Mouse (Mus musculus): Measurements from ENCODE around the gene Smg6. TPM values are rescaled to one million over a fixed set of nuclear protein-coding genes. Genes with fewer than 3 reads are reported as not detected.

Smg6 gene
- polyA plus RNA-seq, 1 experiment from 2014 or later, result 19.8 TPM

DNA sequence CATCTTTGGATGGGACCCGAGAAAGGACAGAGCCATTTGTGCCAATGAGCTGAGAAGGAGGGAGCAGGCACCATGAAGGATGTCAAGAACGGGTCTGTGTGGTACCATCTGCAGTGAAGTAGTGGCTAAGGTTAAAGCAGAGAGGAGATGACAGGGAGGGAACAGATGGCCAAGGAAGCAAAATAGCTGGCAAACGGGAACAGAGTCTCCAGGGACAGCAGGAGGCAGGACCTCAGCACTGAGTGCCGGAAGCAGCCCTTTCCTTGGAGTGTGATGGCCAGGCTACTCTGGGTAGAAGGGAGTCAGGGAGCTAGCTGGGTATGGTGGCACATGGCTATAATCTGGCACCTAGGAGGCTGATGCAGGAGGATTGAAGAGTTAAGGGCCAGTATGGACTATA, 273.2 kb downstream of the Smg6 start:
- no peak overlapping the region for H3K27ac ChIP-seq (ENCODE audit: low read depth, low read length)
- no peaks in the 10 kb centered on the region for H3K9me3 ChIP-seq (ENCODE audit: control insufficient read depth, low read length)
- ATAC-seq (ENCODE audit: low FRiP score, low TSS enrichment), result no peak
- no peak overlapping the region for H3K4me2 ChIP-seq (replicated peaks; ENCODE audit: low read depth, low read length)
- peaks cover 19% of the 10 kb centered on the region for H3K4me1 ChIP-seq (ENCODE audit: control insufficient read depth, insufficient read depth, low read length)
- no peaks in the 10 kb centered on the region for H3K36me3 ChIP-seq (ENCODE audit: control insufficient read depth, insufficient read depth, low read length)
- no peak overlapping the region for H3K4me3 ChIP-seq (ENCODE audit: low read length)
- peaks cover 36% of the 10 kb centered on the region for H3K27me3 ChIP-seq (ENCODE audit: control insufficient read depth, insufficient read depth, low read length)
- WGBS, result 51% methylated on average over 4 of the region's 4 CpGs
- H3K9ac ChIP-seq (ENCODE audit: low read depth, low read length), result no peak overlapping the region

DNA sequence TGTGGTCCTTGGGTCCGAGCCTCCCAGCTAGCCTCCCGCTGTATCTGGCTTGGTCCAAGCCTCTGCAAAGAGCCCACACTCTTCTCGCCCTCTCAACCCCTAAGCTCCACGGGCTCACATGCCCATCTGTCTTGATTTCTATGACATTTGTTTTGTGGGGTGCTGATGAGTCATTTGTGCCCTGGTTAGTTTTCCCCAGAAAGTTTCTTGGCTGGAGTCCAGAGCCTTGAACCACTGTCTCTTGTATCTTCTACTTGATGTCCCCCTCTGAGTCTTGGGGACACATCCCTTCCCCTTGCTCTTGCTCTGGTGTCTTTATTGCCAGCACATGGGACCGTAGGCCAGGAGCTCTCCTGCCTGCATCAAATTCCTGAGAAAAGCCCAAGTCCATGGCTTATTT, 274.3 kb downstream of the Smg6 start:
- Histone ChIP-seq H3K9me3 (ENCODE audit: control insufficient read depth, low read length) (no peaks in the 10 kb centered on the region), H3K36me3 (ENCODE audit: control insufficient read depth, insufficient read depth, low read length) (no peaks in the 10 kb centered on the region), H3K4me1 (ENCODE audit: control insufficient read depth, insufficient read depth, low read length) (peaks cover 9% of the 10 kb centered on the region), H3K27ac (ENCODE audit: low read depth, low read length) (no peak overlapping the region), H3K4me2 (replicated peaks; ENCODE audit: low read depth, low read length) (no peak overlapping the region), H3K27me3 (ENCODE audit: control insufficient read depth, insufficient read depth, low read length) (peaks cover 25% of the 10 kb centered on the region), H3K9ac (ENCODE audit: low read depth, low read length) (no peak overlapping the region), H3K4me3 (ENCODE audit: low read length) (no peak overlapping the region)
- no peak for ATAC-seq (ENCODE audit: low FRiP score, low TSS enrichment)
- WGBS, result 81% methylated on average over 5 of the region's 5 CpGs

DNA sequence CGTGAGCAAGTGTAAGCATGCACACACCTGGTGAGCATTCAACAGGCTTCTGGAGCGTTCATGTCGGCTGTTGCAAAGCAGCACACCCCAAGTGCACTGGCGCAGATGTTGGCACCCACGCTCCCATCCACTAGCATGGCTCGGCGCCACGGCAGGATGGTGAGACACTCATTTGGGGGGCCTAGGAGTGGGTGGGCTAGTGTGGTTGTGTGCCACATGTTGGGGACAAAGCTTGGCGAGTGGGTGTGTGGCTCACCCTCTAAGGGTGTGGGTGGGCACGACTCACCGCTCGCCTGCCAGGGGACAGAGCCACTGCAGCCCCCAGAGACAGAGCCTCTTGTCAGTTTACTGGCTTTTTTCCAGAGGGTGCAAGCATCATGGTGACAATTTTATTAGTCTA, 275.3 kb downstream of the Smg6 start:
- no peak overlapping the region for H3K27ac ChIP-seq (ENCODE audit: low read depth, low read length)
- no peak overlapping the region for H3K4me3 ChIP-seq (ENCODE audit: low read length)
- no peak overlapping the region for H3K9ac ChIP-seq (ENCODE audit: low read depth, low read length)
- ATAC-seq (ENCODE audit: low FRiP score, low TSS enrichment), result no peak
- H3K9me3 ChIP-seq (ENCODE audit: control insufficient read depth, low read length), result no peaks in the 10 kb centered on the region
- WGBS, result 87% methylated on average over 12 of the region's 12 CpGs
- peaks cover 15% of the 10 kb centered on the region for H3K27me3 ChIP-seq (ENCODE audit: control insufficient read depth, insufficient read depth, low read length)
- no peak overlapping the region for H3K4me2 ChIP-seq (replicated peaks; ENCODE audit: low read depth, low read length)
- H3K36me3 ChIP-seq (ENCODE audit: control insufficient read depth, insufficient read depth, low read length), result no peaks in the 10 kb centered on the region
- 0 out of 2 replicates have a peak, but pooled peaks cover 6% of the 10 kb centered on the region for H3K4me1 ChIP-seq (ENCODE audit: control insufficient read depth, insufficient read depth, low read length)

DNA sequence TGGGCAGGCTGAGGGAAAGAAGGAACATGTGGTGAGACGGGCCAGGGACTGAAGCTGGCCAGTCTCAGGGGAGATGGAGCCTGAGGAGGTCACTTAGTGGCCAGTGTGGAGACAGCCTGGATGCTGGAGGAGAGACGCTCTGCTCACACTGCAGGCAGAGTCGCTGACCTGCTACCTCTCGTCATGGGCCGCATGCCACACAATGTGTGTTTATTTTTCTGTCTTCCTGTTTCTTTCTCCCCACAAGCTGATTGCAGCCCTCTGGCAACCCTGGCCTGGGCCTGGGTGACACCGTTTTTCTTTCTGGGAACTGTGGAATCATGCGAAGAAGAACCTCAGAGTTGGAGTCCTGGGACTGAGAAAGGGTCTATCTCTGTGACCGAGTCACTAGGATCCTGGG, 276.1 kb downstream of the Smg6 start:
- H3K36me3 ChIP-seq (ENCODE audit: control insufficient read depth, insufficient read depth, low read length), result no peaks in the 10 kb centered on the region
- no peak overlapping the region for H3K27ac ChIP-seq (ENCODE audit: low read depth, low read length)
- no peak overlapping the region for H3K4me2 ChIP-seq (replicated peaks; ENCODE audit: low read depth, low read length)
- H3K4me1 ChIP-seq (ENCODE audit: control insufficient read depth, insufficient read depth, low read length), result 0 out of 2 replicates have a peak, but pooled peaks cover 6% of the 10 kb centered on the region
- 45% methylated on average over 8 of the region's 8 CpGs for WGBS
- no peak for ATAC-seq (ENCODE audit: low FRiP score, low TSS enrichment)
- peaks cover 7% of the 10 kb centered on the region for H3K27me3 ChIP-seq (ENCODE audit: control insufficient read depth, insufficient read depth, low read length)
- no peak overlapping the region for H3K4me3 ChIP-seq (ENCODE audit: low read length)
- H3K9me3 ChIP-seq (ENCODE audit: control insufficient read depth, low read length), result no peaks in the 10 kb centered on the region
- 0 out of 2 replicates have a peak overlapping the region, but pooled peaks have one; percentile 2 for H3K9ac ChIP-seq (ENCODE audit: low read depth, low read length)

DNA sequence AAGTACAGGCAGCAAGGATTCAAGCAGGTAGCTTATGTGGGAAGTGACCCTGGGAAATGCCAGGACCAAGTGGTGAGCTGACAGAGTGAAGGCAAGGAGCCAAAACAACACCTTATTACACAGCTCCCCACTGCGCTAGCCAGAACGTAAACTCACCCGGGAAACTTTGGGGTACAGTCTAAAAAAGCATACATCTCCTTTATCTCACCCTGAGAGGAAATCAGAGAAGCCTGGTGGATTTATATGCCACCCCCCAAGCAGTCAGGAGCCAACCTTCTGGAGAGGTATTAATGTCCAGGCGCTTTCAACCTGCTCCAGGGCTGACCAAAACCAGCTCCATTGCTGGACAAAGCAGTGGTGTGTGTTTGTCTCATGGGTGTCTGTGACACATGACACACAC, 278.3 kb downstream of the Smg6 start:
- no peak overlapping the region for H3K27ac ChIP-seq (ENCODE audit: low read depth, low read length)
- no peak overlapping the region for H3K4me2 ChIP-seq (replicated peaks; ENCODE audit: low read depth, low read length)
- no peaks in the 10 kb centered on the region for H3K36me3 ChIP-seq (ENCODE audit: control insufficient read depth, insufficient read depth, low read length)
- ATAC-seq (ENCODE audit: low FRiP score, low TSS enrichment), result no peak
- H3K9me3 ChIP-seq (ENCODE audit: control insufficient read depth, low read length), result no peaks in the 10 kb centered on the region
- H3K4me3 ChIP-seq (ENCODE audit: low read length), result no peak overlapping the region
- H3K27me3 ChIP-seq (ENCODE audit: control insufficient read depth, insufficient read depth, low read length), result no peaks in the 10 kb centered on the region; the same call in 1 of the 2 replicates
- 0 out of 2 replicates have a peak, but pooled peaks cover 6% of the 10 kb centered on the region for H3K4me1 ChIP-seq (ENCODE audit: control insufficient read depth, insufficient read depth, low read length)
- no peak overlapping the region for H3K9ac ChIP-seq (ENCODE audit: low read depth, low read length)
- 77% methylated on average over 4 of the region's 4 CpGs for WGBS

DNA sequence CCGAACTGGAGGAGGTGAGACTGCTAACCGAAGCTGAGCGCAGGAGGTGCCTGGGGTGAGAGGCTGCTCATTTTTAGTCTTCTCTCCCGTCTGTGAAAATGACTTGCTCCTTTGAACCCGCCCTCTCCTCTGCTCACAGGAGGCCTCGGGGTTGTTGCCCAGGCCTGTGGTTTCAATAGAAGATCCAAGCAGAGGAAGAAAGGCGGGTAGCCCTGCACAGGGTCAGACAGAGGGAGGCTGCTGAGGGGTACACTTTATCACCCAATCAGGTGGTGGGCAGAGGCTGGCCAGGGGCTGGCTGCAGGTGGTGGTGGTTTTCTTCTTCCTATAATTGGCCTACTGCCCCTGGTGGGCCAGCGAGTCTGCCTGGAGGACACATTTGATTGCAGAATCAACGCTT, 278.8 kb downstream of the Smg6 start:
- H3K9ac ChIP-seq (ENCODE audit: low read depth, low read length), result no peak overlapping the region
- H3K4me3 ChIP-seq (ENCODE audit: low read length), result no peak overlapping the region
- H3K4me1 ChIP-seq (ENCODE audit: control insufficient read depth, insufficient read depth, low read length), result 0 out of 2 replicates have a peak, but pooled peaks cover 6% of the 10 kb centered on the region
- WGBS, result 45% methylated on average over 9 of the region's 9 CpGs
- H3K27ac ChIP-seq (ENCODE audit: low read depth, low read length), result no peak overlapping the region
- no peak for ATAC-seq (ENCODE audit: low FRiP score, low TSS enrichment)
- H3K27me3 ChIP-seq (ENCODE audit: control insufficient read depth, insufficient read depth, low read length), result no peaks in the 10 kb centered on the region; the same call in 1 of the 2 replicates
- H3K9me3 ChIP-seq (ENCODE audit: control insufficient read depth, low read length), result no peaks in the 10 kb centered on the region
- no peaks in the 10 kb centered on the region for H3K36me3 ChIP-seq (ENCODE audit: control insufficient read depth, insufficient read depth, low read length)
- no peak overlapping the region for H3K4me2 ChIP-seq (replicated peaks; ENCODE audit: low read depth, low read length)

DNA sequence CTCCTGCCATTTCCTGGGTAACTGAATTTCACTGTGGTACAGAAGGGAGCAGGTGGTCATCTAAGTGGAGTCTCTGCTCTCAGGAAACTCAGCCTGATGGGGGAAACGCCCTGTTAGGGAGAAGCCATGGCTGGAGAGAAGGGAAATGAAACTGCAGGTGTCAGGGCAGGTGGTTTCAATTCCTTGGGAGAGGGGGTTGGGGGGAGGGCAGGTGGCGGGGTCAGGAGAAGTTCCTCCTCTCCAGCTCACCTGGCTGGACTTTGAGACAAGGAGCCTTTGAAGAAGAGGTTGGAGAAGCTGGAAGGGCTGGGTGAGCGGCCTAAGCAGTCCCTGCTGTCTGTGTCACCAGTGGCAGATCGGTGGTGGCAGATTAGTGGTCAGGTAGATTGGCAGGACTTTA, 280.7 kb downstream of the Smg6 start:
- H3K27me3 ChIP-seq (ENCODE audit: control insufficient read depth, insufficient read depth, low read length), result no peaks in the 10 kb centered on the region; the same call in 1 of the 2 replicates
- H3K36me3 ChIP-seq (ENCODE audit: control insufficient read depth, insufficient read depth, low read length), result no peaks in the 10 kb centered on the region
- no peak for ATAC-seq (ENCODE audit: low FRiP score, low TSS enrichment)
- H3K4me3 ChIP-seq (ENCODE audit: low read length), result no peak overlapping the region
- H3K4me1 ChIP-seq (ENCODE audit: control insufficient read depth, insufficient read depth, low read length), result 0 out of 2 replicates have a peak, but pooled peaks cover 6% of the 10 kb centered on the region
- H3K27ac ChIP-seq (ENCODE audit: low read depth, low read length), result no peak overlapping the region
- H3K9ac ChIP-seq (ENCODE audit: low read depth, low read length), result no peak overlapping the region
- no peaks in the 10 kb centered on the region for H3K9me3 ChIP-seq (ENCODE audit: control insufficient read depth, low read length)
- no peak overlapping the region for H3K4me2 ChIP-seq (replicated peaks; ENCODE audit: low read depth, low read length)
- WGBS, result 77% methylated on average over 4 of the region's 4 CpGs

DNA sequence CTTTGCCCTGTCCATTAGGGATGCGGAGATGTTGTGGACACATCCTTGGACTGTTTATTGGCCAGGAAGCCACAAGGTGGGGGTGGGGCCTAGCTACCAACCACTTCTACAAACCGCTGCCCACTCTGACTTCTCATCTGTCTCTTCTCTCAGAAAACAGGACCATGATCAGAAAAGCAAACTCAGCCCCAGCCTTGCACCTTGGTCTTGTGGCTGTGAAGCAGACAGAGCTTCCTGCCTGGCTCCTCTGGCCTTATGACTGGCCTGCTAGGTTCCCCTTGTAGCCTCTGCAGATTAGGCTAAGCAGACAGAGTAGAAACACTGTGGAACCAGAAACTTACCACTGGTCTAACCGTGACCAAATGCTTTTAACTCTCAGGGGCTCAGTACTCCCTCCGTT, 283.7 kb downstream of the Smg6 start:
- H3K9me3 ChIP-seq (ENCODE audit: control insufficient read depth, low read length), result no peaks in the 10 kb centered on the region
- H3K4me2 ChIP-seq (replicated peaks; ENCODE audit: low read depth, low read length), result no peak overlapping the region
- WGBS, result 66% methylated on average over 4 of the region's 4 CpGs
- H3K4me3 ChIP-seq (ENCODE audit: low read length), result no peak overlapping the region
- no peak for ATAC-seq (ENCODE audit: low FRiP score, low TSS enrichment)
- H3K27ac ChIP-seq (ENCODE audit: low read depth, low read length), result no peak overlapping the region
- H3K4me1 ChIP-seq (ENCODE audit: control insufficient read depth, insufficient read depth, low read length), result peaks cover 18% of the 10 kb centered on the region
- H3K27me3 ChIP-seq (ENCODE audit: control insufficient read depth, insufficient read depth, low read length), result no peaks in the 10 kb centered on the region
- H3K36me3 ChIP-seq (ENCODE audit: control insufficient read depth, insufficient read depth, low read length), result no peaks in the 10 kb centered on the region
- H3K9ac ChIP-seq (ENCODE audit: low read depth, low read length), result no peak overlapping the region

DNA sequence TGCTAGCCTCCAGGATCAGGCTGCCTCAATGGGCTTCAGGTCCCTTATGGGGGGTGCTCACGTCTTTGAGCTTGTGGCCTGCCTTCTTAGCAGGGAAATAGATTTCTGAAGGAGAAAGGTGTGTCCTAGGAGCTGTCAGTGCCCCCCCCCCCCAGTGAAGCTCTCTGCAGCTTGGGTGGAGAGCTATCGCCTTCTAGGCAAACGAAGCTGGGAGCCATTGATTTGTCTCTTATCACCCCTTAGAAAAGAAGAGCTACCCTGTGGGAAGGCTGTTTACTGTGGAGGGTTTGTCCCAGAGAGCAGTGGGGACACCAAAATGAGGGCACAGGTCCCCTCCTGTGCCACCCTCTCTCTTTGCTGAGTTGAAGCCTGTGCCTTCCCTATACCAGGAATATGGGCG, 284.5 kb downstream of the Smg6 start:
- H3K27me3 ChIP-seq (ENCODE audit: control insufficient read depth, insufficient read depth, low read length), result no peaks in the 10 kb centered on the region
- 82% methylated on average over 4 of the region's 4 CpGs for WGBS
- H3K4me2 ChIP-seq (replicated peaks; ENCODE audit: low read depth, low read length), result no peak overlapping the region
- H3K9ac ChIP-seq (ENCODE audit: low read depth, low read length), result no peak overlapping the region
- H3K36me3 ChIP-seq (ENCODE audit: control insufficient read depth, insufficient read depth, low read length), result no peaks in the 10 kb centered on the region
- H3K4me1 ChIP-seq (ENCODE audit: control insufficient read depth, insufficient read depth, low read length), result peaks cover 20% of the 10 kb centered on the region
- H3K4me3 ChIP-seq (ENCODE audit: low read length), result no peak overlapping the region
- no peaks in the 10 kb centered on the region for H3K9me3 ChIP-seq (ENCODE audit: control insufficient read depth, low read length)
- no peak overlapping the region for H3K27ac ChIP-seq (ENCODE audit: low read depth, low read length)
- ATAC-seq (ENCODE audit: low FRiP score, low TSS enrichment), result no peak

All from kidney, embryonic 14.5 days (tissue).